Mouse (Mus musculus) lung, postnatal 0 days (tissue): ENCODE data around the gene Msantd2. TPM values are rescaled to one million over a fixed set of nuclear protein-coding genes. Genes with fewer than 3 reads are reported as not detected.

Source experiments
- ATAC-seq: fragments of 200-750 bp; cut with Nextera tagmentation; 2 replicates; pipeline ENCODE4 v1.8.0; 2017; ENCODE audit warnings: moderate library complexity
- DNase-seq: peaks from one replicate; pipeline ENCODE4 v3.0.0-alpha.2; 2016; ENCODE audit warnings: low spot score
- H3K27ac ChIP-seq: fragments of 300-500 bp; sonication (generic); 2 replicates; pipeline ENCODE4 v1.5.1; 2014; ENCODE audit warnings: antibody characterized with exemption, mild to moderate bottlenecking, low read length, mixed read lengths
- H3K27me3 ChIP-seq: fragments of 300-500 bp; sonication (generic); replicated peaks from 2 replicates; pipeline ENCODE4 v1.6.1; 2014; ENCODE audit warnings: low read length, mixed read lengths; ENCODE audit not compliant: insufficient read depth
- H3K36me3 ChIP-seq: fragments of 300-500 bp; sonication (generic); 2 replicates; pipeline ENCODE4 v1.6.1; 2014; ENCODE audit warnings: low read length, mixed read lengths; ENCODE audit not compliant: insufficient read depth
- H3K4me1 ChIP-seq: fragments of 300-500 bp; sonication (generic); 2 replicates; pipeline ENCODE4 v1.6.1; 2014; ENCODE audit warnings: antibody characterized with exemption, low read depth, low read length, mixed read lengths; ENCODE audit not compliant: insufficient read depth
- H3K4me2 ChIP-seq: fragments of 300-500 bp; sonication (generic); replicated peaks from 2 replicates; pipeline ENCODE4 v1.6.1; 2014; ENCODE audit warnings: low read depth, mild to moderate bottlenecking, low read length, moderate library complexity, mixed read lengths
- H3K4me3 ChIP-seq: fragments of 300-500 bp; sonication (generic); 2 replicates; pipeline ENCODE4 v1.5.1; 2014; ENCODE audit warnings: low read depth, low read length
- H3K9ac ChIP-seq: fragments of 300-500 bp; sonication (generic); replicated peaks from 2 replicates; pipeline ENCODE4 v1.6.1; 2014; ENCODE audit warnings: low read depth, mild to moderate bottlenecking
- H3K9me3 ChIP-seq: fragments of 300-500 bp; sonication (generic); 2 replicates; pipeline ENCODE4 v1.6.1; 2016; ENCODE audit warnings: low read length, mixed read lengths
- CTCF ChIP-seq: IDR thresholded peaks from 2 replicates; pipeline ENCODE4 v1.5.1; 2016; ENCODE audit warnings: antibody characterized with exemption, mild to moderate bottlenecking
- EP300 ChIP-seq: IDR thresholded peaks from 2 replicates; pipeline ENCODE4 v1.6.1; 2016; ENCODE audit warnings: antibody characterized with exemption, mild to moderate bottlenecking, control low read depth
- WGBS: fragments of 180-500 bp; shearing (Covaris S2); extraction: QIAGEN DNeasy Blood & Tissue Kit; methylation state at CpG from one replicate; pipeline ENCODE4 v1.1.7; 2014; 5-methylcytosine and 5-hydroxymethylcytosine counted together
- polyA plus RNA-seq: library from polyadenylated mRNA; unstranded; fragments of >200 nt; fragmentation: Nextera tagmentation; extraction: Ambion mirVana; gene quantifications from 2 replicates; pipeline ENCODE4 v1.2.1, GENCODE M21; 2015

The Msantd2 gene
- polyA plus RNA-seq, 1 experiment from 2014 or later, result 12.2 TPM

- TF ChIP-seq EP300 (peak; percentile 37; the same call in 1 of the 2 replicates), CTCF (no peak)
These were observed 48.6 kb downstream of the Msantd2 start for GRCm38 (mm10) chr9:37537658-37538250.

DNA sequence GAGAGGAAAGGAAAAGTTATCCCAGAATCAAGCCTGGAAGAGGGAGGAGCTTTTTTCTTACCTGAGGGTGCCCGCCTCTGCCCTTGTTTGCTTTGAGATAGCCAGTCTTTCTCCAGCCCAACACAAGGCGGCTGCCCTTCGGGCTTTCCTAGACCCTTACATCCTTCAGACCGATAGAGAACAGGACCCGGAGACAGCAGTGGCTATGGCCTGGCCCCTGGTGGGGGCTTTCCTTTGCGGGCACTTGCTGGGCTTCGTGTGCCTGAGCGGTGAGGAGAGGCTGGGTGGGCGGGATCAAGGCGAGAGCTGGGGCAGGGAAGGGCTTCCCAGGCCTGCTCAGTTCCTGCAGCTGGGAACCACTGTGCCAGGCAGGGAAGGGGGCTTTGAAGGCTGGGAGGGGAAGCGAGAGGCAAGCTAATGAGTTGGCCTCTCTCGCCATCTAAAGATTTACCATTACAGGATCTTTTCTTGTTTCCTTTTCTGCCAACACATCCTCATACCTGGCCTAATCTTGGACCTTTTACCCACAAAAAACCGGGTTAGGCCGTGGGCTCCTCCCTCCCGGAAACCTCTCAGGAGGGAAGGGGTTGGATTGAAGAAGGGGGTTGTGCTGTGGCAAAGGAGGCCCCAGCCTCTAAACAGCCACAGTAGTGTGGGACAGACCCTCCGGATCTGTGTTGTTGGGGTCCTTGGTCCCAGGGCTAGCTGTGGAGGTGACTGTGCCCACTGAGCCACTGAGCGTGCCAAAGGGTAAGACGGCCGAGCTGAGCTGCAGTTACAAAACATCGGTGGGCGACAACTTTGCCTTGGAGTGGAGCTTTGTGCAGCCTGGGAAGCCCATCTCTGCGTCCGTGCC, 50.3 kb downstream of the Msantd2 start, which contains the start of gene Vsig2:
Gene Vsig2 (plus strand): TSS at position 86 of the 856 bp plus-strand sequence.
- Histone ChIP-seq H3K4me3 (0 out of 2 replicates have a peak within 1 kb of the TSS, but pooled peaks have one; percentile 17), H3K36me3 (peaks cover 15% of the 10 kb centered on the region; the same call in 1 of the 2 replicates), H3K27me3 (no peaks in the 10 kb centered on the region), H3K27ac (peak within 1 kb of the TSS; percentile 71), H3K4me2 (peak within 1 kb of the TSS; percentile 38), H3K9me3 (no peaks in the 10 kb centered on the region), H3K4me1 (no peaks in the 10 kb centered on the region; the same call in 1 of the 2 replicates), H3K9ac (no peak within 1 kb of the TSS)
- DNase-seq, result no peak
- TF ChIP-seq EP300 (no peak), CTCF (no peak; the same call in 1 of the 2 replicates)
- peak; percentile 30 for ATAC-seq
- 47% methylated on average over 23 of the region's 23 CpGs for WGBS

More at GRCm38 (mm10) chr9:37537658-37538250, 48.6 kb downstream of the Msantd2 start:
- peaks cover 20% of the 10 kb centered on the region; the same call in 1 of the 2 replicates for H3K36me3 ChIP-seq
- H3K9ac ChIP-seq, result no peak overlapping the region
- ATAC-seq (peak; percentile 25), DNase-seq (no peak)
- WGBS, result 73% methylated on average over 5 of the region's 5 CpGs
- no peaks in the 10 kb centered on the region for H3K27me3 ChIP-seq
- H3K27ac ChIP-seq, result peak overlapping the region; percentile 32; the same call in 1 of the 2 replicates
- peaks cover 2% of the 10 kb centered on the region; the same call in 1 of the 2 replicates for H3K4me1 ChIP-seq
- no peaks in the 10 kb centered on the region for H3K9me3 ChIP-seq
- H3K4me3 ChIP-seq, result no peak overlapping the region
- H3K4me2 ChIP-seq, result no peak overlapping the region

GRCm38 (mm10) chr9:37540226-37540625, 51.1 kb downstream of the Msantd2 start:
- Histone ChIP-seq H3K4me2 (peak overlapping the region; percentile 38; the same call in 1 of the 2 replicates), H3K9me3 (no peaks in the 10 kb centered on the region), H3K27me3 (no peaks in the 10 kb centered on the region), H3K9ac (no peak overlapping the region), H3K4me1 (no peaks in the 10 kb centered on the region; the same call in 1 of the 2 replicates), H3K4me3 (0 out of 2 replicates have a peak overlapping the region, but pooled peaks have one; percentile 17), H3K27ac (peak overlapping the region; percentile 71), H3K36me3 (peaks cover 10% of the 10 kb centered on the region; the same call in 1 of the 2 replicates)
- TF ChIP-seq EP300 (no peak), CTCF (no peak)
- no peak for DNase-seq
- WGBS, result 86% methylated on average over 4 of the region's 4 CpGs
- no peak for ATAC-seq

DNA sequence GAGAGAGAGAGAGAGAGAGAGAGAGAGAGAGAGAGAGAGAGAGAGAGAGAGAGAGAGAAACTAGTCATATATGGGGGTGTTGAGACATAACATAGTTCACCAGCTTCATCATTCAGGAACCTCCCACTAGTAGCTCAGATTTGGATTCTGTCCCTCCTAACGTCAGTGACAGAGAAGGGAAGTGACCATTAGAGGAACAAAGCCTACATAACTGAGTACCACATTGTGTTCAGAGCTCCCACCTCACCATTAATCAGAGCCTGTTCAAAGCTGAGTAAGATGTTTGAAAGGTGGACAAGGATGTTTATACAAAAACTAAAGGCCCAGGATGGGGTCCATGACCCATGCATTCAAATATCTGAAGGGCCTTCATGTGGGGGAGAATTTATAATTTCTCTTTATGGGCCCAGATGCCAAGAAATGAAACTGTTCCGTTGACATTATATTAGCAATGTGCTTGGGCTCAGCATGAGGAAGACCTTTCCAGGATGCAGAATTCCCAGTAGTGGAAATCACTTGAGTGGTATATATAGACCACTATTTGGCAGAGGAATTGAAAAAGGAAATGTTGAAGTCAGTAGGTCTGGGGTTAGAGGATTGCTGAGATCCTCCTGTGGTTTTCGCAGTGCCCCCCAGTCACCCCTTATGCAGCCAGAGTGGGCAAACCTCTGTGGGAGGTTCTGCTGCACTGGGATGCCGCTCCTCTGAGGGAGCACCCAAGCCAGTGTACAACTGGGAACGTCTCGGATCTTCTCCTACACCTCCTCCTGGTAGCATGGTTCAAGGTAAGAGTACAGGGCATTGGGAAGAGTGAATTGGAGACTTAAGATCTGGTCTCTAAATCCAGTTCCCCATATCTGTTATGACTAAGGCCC, 51.8 kb downstream of the Msantd2 start:
- DNase-seq (peak; percentile 65), ATAC-seq (peak; percentile 43)
- H3K27ac ChIP-seq, result peak overlapping the region; percentile 77
- TF ChIP-seq CTCF (no peak), EP300 (peak; percentile 63)
- no peak overlapping the region for H3K4me3 ChIP-seq
- no peak overlapping the region for H3K4me2 ChIP-seq
- peaks cover 4% of the 10 kb centered on the region; the same call in 1 of the 2 replicates for H3K36me3 ChIP-seq
- H3K27me3 ChIP-seq, result no peaks in the 10 kb centered on the region
- 60% methylated on average over 6 of the region's 6 CpGs for WGBS
- H3K9me3 ChIP-seq, result no peaks in the 10 kb centered on the region
- no peak overlapping the region for H3K9ac ChIP-seq
- H3K4me1 ChIP-seq, result no peaks in the 10 kb centered on the region; the same call in 1 of the 2 replicates

DNA sequence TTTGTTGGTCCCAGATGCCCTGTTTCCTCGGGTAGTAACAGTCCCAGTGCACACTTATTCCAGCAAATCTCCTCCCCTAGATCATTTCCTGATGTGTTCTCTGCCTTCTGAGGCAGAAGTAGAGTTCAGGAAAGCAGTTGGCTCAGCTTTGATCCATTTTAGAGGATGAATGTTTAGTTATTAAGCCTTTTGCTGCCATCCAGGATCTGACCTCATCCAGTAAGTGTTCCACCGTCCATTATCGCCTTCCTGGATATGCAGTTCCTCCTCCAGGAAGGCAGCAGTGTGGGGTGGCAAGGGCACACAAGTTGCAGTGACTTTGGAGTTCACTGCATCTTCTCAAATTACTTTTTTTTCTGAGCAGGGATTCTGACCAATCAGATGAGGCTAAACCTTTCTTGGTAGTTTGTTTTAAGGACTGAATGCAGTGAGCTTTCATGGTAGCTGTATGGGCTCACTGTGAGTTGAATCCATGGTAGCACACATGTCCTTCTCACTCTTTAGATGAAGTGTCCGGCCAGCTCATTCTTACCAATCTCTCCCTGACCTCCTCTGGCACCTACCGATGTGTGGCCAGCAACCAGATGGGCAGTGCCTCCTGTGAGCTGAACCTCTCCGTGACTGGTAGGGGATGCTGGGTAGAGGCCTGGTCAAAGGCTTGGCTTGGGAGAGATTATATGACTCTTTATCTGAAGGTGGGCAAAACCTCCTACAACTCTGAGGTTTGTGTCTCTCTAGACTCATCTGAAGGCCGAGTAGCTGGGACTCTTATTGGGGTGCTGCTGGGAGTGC, 52.9 kb downstream of the Msantd2 start:
- no peak overlapping the region for H3K4me3 ChIP-seq
- TF ChIP-seq EP300, result peak; percentile 75
- no peak for TF ChIP-seq CTCF
- H3K36me3 ChIP-seq, result 0 out of 2 replicates have a peak, but pooled peaks cover 2% of the 10 kb centered on the region
- no peak overlapping the region for H3K4me2 ChIP-seq
- H3K27me3 ChIP-seq, result no peaks in the 10 kb centered on the region
- WGBS, result 49% methylated on average over 7 of the region's 7 CpGs
- no peaks in the 10 kb centered on the region for H3K9me3 ChIP-seq
- peak overlapping the region; percentile 77 for H3K27ac ChIP-seq
- DNase-seq, result peak; percentile 60
- ATAC-seq, result peak; percentile 40
- H3K9ac ChIP-seq, result no peak overlapping the region
- no peaks in the 10 kb centered on the region; the same call in 1 of the 2 replicates for H3K4me1 ChIP-seq
